In genomic region chr14:121613490-121613889, GRCm38 (mm10) we compare ENCODE assay signal across 13 mouse cellular contexts.
"Had no signal": no experiment of that assay in that cellular context is flagged by ENCODE, and none has a peak within 500 bp of the region (broad histone marks: within the 10 kb centered on the region; RNA-seq: fewer than 3 reads in every experiment).

No protein-coding gene starts in this region.

- H3K4me2 ChIP-seq: limb, embryonic 13.5 days; midbrain, embryonic 13.5 days had no signal

- ATAC-seq: lung, postnatal 0 days; midbrain, embryonic 13.5 days had no signal

- H3K9ac ChIP-seq: limb, embryonic 13.5 days; liver, embryonic 14.5 days; midbrain, embryonic 13.5 days had no signal

- H3K9me3 ChIP-seq: limb, embryonic 13.5 days; midbrain, embryonic 13.5 days had no signal

- H3K27me3 ChIP-seq: limb, embryonic 13.5 days; midbrain, embryonic 13.5 days had no signal

- H3K27ac ChIP-seq: kidney, postnatal 0 days; limb, embryonic 13.5 days; liver, embryonic 14.5 days; midbrain, embryonic 13.5 days had no signal

- H3K36me3 ChIP-seq: limb, embryonic 13.5 days; midbrain, embryonic 13.5 days had no signal

- DNase-seq: kidney, adult 11 months; kidney, adult 9 months; kidney, postnatal 36 days; left cerebral cortex, postnatal 4 days; lung, adult 2 months; lung, postnatal 36 days; thymus, adult 2 months; thymus, postnatal 25 days had no signal

- H3K4me3 ChIP-seq: limb, embryonic 13.5 days; midbrain, embryonic 13.5 days had no signal
